ENCODE assay signal across 9 mouse cellular contexts in the genomic region with DNA sequence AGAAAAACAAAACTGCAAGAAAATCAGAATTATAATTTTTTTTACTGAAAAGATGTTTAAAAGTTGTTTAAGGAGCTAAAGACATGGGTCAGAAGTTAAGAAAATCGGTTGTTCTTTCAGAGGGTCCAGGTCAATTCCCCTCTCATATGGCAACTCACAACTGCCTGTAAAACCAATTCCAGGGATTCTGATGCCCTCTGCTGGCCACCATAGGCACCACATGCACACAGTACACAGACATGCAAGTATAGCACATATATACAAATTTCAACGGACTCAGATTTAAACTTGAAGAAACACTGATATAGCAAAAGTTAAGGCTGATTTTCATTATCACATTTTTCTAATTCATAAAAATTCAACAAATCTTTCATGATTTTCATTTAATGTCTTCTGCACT. TPM values are rescaled to one million over a fixed set of nuclear protein-coding genes. Genes with fewer than 3 reads are reported as not detected.
A peak's percentile ranks its signal among the peaks of the same experiment; 100 is the strongest.
DNase-seq lines count a peak whose midpoint lies in the region; ATAC-seq and TF ChIP-seq lines count a peak whose summit lies in the region.
"Had no signal": no experiment of that assay in that cellular context is flagged by ENCODE, and none has a peak within 500 bp of the region (broad histone marks: within the 10 kb centered on the region; RNA-seq: fewer than 3 reads in every experiment).

No protein-coding gene starts in this region.

- intact Hi-C loops in gastrocnemius, postnatal 36 days (cut with DNase I) = no loop called here

- H3K4me1 ChIP-seq in kidney, postnatal 0 days (replicated peaks; ENCODE audit: insufficient read depth, low read length) = no peaks in the 10 kb centered on the region
- H3K4me1 ChIP-seq in kidney, embryonic 16.5 days (ENCODE audit: insufficient read depth, low read length) = no peaks in the 10 kb centered on the region

- no peaks in the 10 kb centered on the region for H3K27me3 ChIP-seq in kidney, postnatal 0 days (ENCODE audit: insufficient read depth, low read length)
- no peaks in the 10 kb centered on the region for H3K27me3 ChIP-seq in kidney, embryonic 16.5 days (ENCODE audit: insufficient read depth, low read length)
- H3K27me3 ChIP-seq: lung, embryonic 15.5 days had no signal

- H3K36me3 ChIP-seq in kidney, postnatal 0 days (ENCODE audit: insufficient read depth, low read length) = no peaks in the 10 kb centered on the region
- H3K36me3 ChIP-seq in kidney, embryonic 16.5 days (ENCODE audit: insufficient read depth, low read length) = no peaks in the 10 kb centered on the region
- H3K36me3 ChIP-seq: lung, embryonic 15.5 days had no signal

- H3K27ac ChIP-seq in kidney, postnatal 0 days = no peak overlapping the region
- H3K27ac ChIP-seq in kidney, embryonic 16.5 days (ENCODE audit: low read length) = no peak overlapping the region
- H3K27ac ChIP-seq: lung, embryonic 15.5 days had no signal

- no peak for ATAC-seq in kidney, postnatal 0 days (replicated peaks; ENCODE audit: low FRiP score, low read depth)
- no peak for ATAC-seq in kidney, embryonic 16.5 days (ENCODE audit: low FRiP score, low TSS enrichment)

- peak; percentile 44 for DNase-seq in adrenal gland, postnatal 14 days
- no peak for DNase-seq in adrenal gland, postnatal 4 days (ENCODE audit: low spot score in 2 of 2)
- DNase-seq in kidney, postnatal 0 days (ENCODE audit: low spot score) = peak; percentile 27
- DNase-seq in WW6 (ENCODE audit: low read depth, low spot score) = peak; percentile 5
- DNase-seq in lung, postnatal 10 days = peak; percentile 43
- no peak for DNase-seq in MN1 (ENCODE audit: low spot score)
- no peak for DNase-seq in gastrocnemius, postnatal 36 days

- H3K9ac ChIP-seq in kidney, postnatal 0 days (ENCODE audit: low read depth, low read length) = no peak overlapping the region
- H3K9ac ChIP-seq in kidney, embryonic 16.5 days (replicated peaks; ENCODE audit: low read length) = no peak overlapping the region
- H3K9ac ChIP-seq: lung, embryonic 15.5 days had no signal

- peak; percentile 70 for TF ChIP-seq CTCF in kidney, postnatal 0 days (IDR thresholded peaks at IDR 0.05; ENCODE audit: low read depth)

- no peaks in the 10 kb centered on the region for H3K9me3 ChIP-seq in kidney, postnatal 0 days (replicated peaks; ENCODE audit: low read length)
- H3K9me3 ChIP-seq in kidney, embryonic 16.5 days (ENCODE audit: low read length) = no peaks in the 10 kb centered on the region
- H3K9me3 ChIP-seq: lung, embryonic 15.5 days had no signal

- no peak overlapping the region for H3K4me2 ChIP-seq in kidney, postnatal 0 days (ENCODE audit: low read length)
- no peak overlapping the region for H3K4me2 ChIP-seq in kidney, embryonic 16.5 days (replicated peaks; ENCODE audit: low read depth, low read length)
- H3K4me2 ChIP-seq: lung, embryonic 15.5 days had no signal

- H3K4me3 ChIP-seq in kidney, postnatal 0 days (replicated peaks; ENCODE audit: low read depth, low read length) = no peak overlapping the region
- H3K4me3 ChIP-seq in kidney, embryonic 16.5 days (ENCODE audit: low read length) = no peak overlapping the region
- H3K4me3 ChIP-seq: lung, embryonic 15.5 days had no signal

- 87% methylated on average over 2 of the region's 2 CpGs for WGBS in kidney, postnatal 0 days
- WGBS in kidney, embryonic 16.5 days = 90% methylated on average over 2 of the region's 2 CpGs

RNA-seq across cellular contexts. Expression of gene Fam126b, which starts 6.9 kb away (rescaled TPM):
- 51.3 and 53.5 TPM in 2 replicates for total RNA-seq in adrenal gland, postnatal 14 days (2021)
- 10 to 100 TPM; 24.3 to 27.7 TPM for total RNA-seq in adrenal gland, postnatal 4 days (2021)
- polyA plus RNA-seq in kidney, postnatal 0 days (2015; fragmentation: Nextera tagmentation; extraction: Ambion mirVana) = 7.5 and 8.0 TPM in 2 replicates
- polyA plus RNA-seq in kidney, embryonic 16.5 days (2015; fragmentation: Nextera tagmentation; extraction: Ambion mirVana) = 10.1 and 12.6 TPM in 2 replicates
- 10 to 100 TPM in 1 of 2 experiments, 1 to 10 TPM in 1; 8.6 to 10.6 TPM for total RNA-seq in gastrocnemius, postnatal 36 days (2021)

RNA-seq across cellular contexts. Expression of gene Ndufb3, which starts 7.0 kb away (rescaled TPM):
- total RNA-seq in adrenal gland, postnatal 14 days (2021) = 224 and 254 TPM in 2 replicates
- 100 to 1,000 TPM; 101 to 118 TPM for total RNA-seq in adrenal gland, postnatal 4 days (2021)
- 264 and 295 TPM in 2 replicates for polyA plus RNA-seq in kidney, postnatal 0 days (2015; fragmentation: Nextera tagmentation; extraction: Ambion mirVana)
- 161 and 167 TPM in 2 replicates for polyA plus RNA-seq in kidney, embryonic 16.5 days (2015; fragmentation: Nextera tagmentation; extraction: Ambion mirVana)
- total RNA-seq in gastrocnemius, postnatal 36 days (2021) = 100 to 1,000 TPM; 154 to 170 TPM

Comparison
In these comparisons a context has a peak if more than half of its experiments do, and no peak if none do; other contexts are left out.
1. DNase-seq: peak in adrenal gland, postnatal 14 days (single experiment), kidney, postnatal 0 days (single experiment), WW6 (single experiment) and lung, postnatal 10 days (single experiment); none in adrenal gland, postnatal 4 days (0 of 2), MN1 (single experiment) and gastrocnemius, postnatal 36 days (0 of 2).